Mouse (Mus musculus): ENCODE results near the gene Atp2a2. TPM values are rescaled to one million over a fixed set of nuclear protein-coding genes. Genes with fewer than 3 reads are reported as not detected.

Atp2a2 gene
- 1.3 and 1.4 TPM in 2 replicates for polyA plus RNA-seq (2012)

- TF ChIP-seq TAL1 (IDR thresholded peaks at IDR 0.05; ENCODE audit: low read length) (no peak), GATA1 (IDR thresholded peaks at IDR 0.05; ENCODE audit: low read length) (no peak)
- Histone ChIP-seq H3K4me1 (ENCODE audit: control insufficient read depth) (peaks cover 30% of the 10 kb centered on the region), H3K4me3 (replicated peaks) (peak within 1 kb of the TSS; percentile 97), H3K27me3 (ENCODE audit: control insufficient read depth) (peaks cover 30% of the 10 kb centered on the region), H3K36me3 (ENCODE audit: control insufficient read depth) (peaks cover 30% of the 10 kb centered on the region), H3K9me3 (ENCODE audit: control insufficient read depth, low read length) (peaks cover 5% of the 10 kb centered on the region)
Measured at GRCm38 (mm10) chr5:122502077-122502941, at the start of gene Atp2a2. Gene Atp2a2, minus strand, starts transcription at chr5:122502225.

GRCm38 (mm10) chr5:122550460-122550859, 48.4 kb upstream of the Atp2a2 start:
- Histone ChIP-seq H3K9me3 (ENCODE audit: control insufficient read depth, low read length) (no peaks in the 10 kb centered on the region), H3K4me3 (replicated peaks) (no peak overlapping the region), H3K36me3 (ENCODE audit: control insufficient read depth) (no peaks in the 10 kb centered on the region), H3K27me3 (ENCODE audit: control insufficient read depth) (no peaks in the 10 kb centered on the region), H3K4me1 (ENCODE audit: control insufficient read depth) (peaks cover 8% of the 10 kb centered on the region)
- TF ChIP-seq GATA1 (IDR thresholded peaks at IDR 0.05; ENCODE audit: low read length) (no peak), TAL1 (IDR thresholded peaks at IDR 0.05; ENCODE audit: low read length) (no peak)

GRCm38 (mm10) chr5:122548671-122549070, 46.6 kb upstream of the Atp2a2 start:
- Histone ChIP-seq H3K4me1 (ENCODE audit: control insufficient read depth) (no peaks in the 10 kb centered on the region), H3K9me3 (ENCODE audit: control insufficient read depth, low read length) (no peaks in the 10 kb centered on the region), H3K4me3 (replicated peaks) (no peak overlapping the region), H3K36me3 (ENCODE audit: control insufficient read depth) (no peaks in the 10 kb centered on the region), H3K27me3 (ENCODE audit: control insufficient read depth) (no peaks in the 10 kb centered on the region)
- TF ChIP-seq GATA1 (IDR thresholded peaks at IDR 0.05; ENCODE audit: low read length): no peak
- TF ChIP-seq TAL1 (IDR thresholded peaks at IDR 0.05; ENCODE audit: low read length): no peak

- H3K36me3 ChIP-seq (ENCODE audit: control insufficient read depth): no peaks in the 10 kb centered on the region
- H3K4me1 ChIP-seq (ENCODE audit: control insufficient read depth): no peaks in the 10 kb centered on the region
- no peak overlapping the region for H3K4me3 ChIP-seq (replicated peaks)
- no peak for TF ChIP-seq GATA1 (IDR thresholded peaks at IDR 0.05; ENCODE audit: low read length)
- no peak for TF ChIP-seq TAL1 (IDR thresholded peaks at IDR 0.05; ENCODE audit: low read length)
- no peaks in the 10 kb centered on the region for H3K9me3 ChIP-seq (ENCODE audit: control insufficient read depth, low read length)
- H3K27me3 ChIP-seq (ENCODE audit: control insufficient read depth): no peaks in the 10 kb centered on the region
Measured at GRCm38 (mm10) chr5:122547810-122548209, 45.8 kb upstream of the Atp2a2 start.

- Histone ChIP-seq H3K9me3 (ENCODE audit: control insufficient read depth, low read length) (no peaks in the 10 kb centered on the region), H3K27me3 (ENCODE audit: control insufficient read depth) (no peaks in the 10 kb centered on the region), H3K4me1 (ENCODE audit: control insufficient read depth) (no peaks in the 10 kb centered on the region), H3K4me3 (replicated peaks) (no peak overlapping the region), H3K36me3 (ENCODE audit: control insufficient read depth) (no peaks in the 10 kb centered on the region)
- TF ChIP-seq GATA1 (IDR thresholded peaks at IDR 0.05; ENCODE audit: low read length) (no peak), TAL1 (IDR thresholded peaks at IDR 0.05; ENCODE audit: low read length) (no peak)
Measured at GRCm38 (mm10) chr5:122547251-122547714, 45.3 kb upstream of the Atp2a2 start.

- TF ChIP-seq GATA1 (IDR thresholded peaks at IDR 0.05; ENCODE audit: low read length) (no peak), TAL1 (IDR thresholded peaks at IDR 0.05; ENCODE audit: low read length) (no peak)
- Histone ChIP-seq H3K9me3 (ENCODE audit: control insufficient read depth, low read length) (no peaks in the 10 kb centered on the region), H3K36me3 (ENCODE audit: control insufficient read depth) (no peaks in the 10 kb centered on the region), H3K4me3 (replicated peaks) (no peak overlapping the region), H3K4me1 (ENCODE audit: control insufficient read depth) (no peaks in the 10 kb centered on the region), H3K27me3 (ENCODE audit: control insufficient read depth) (no peaks in the 10 kb centered on the region)
Measured at GRCm38 (mm10) chr5:122543392-122543791, 41.4 kb upstream of the Atp2a2 start.

GRCm38 (mm10) chr5:122541871-122542270, 39.8 kb upstream of the Atp2a2 start:
- TF ChIP-seq TAL1 (IDR thresholded peaks at IDR 0.05; ENCODE audit: low read length) (no peak), GATA1 (IDR thresholded peaks at IDR 0.05; ENCODE audit: low read length) (no peak)
- H3K4me3 ChIP-seq (replicated peaks): no peak overlapping the region
- no peaks in the 10 kb centered on the region for H3K4me1 ChIP-seq (ENCODE audit: control insufficient read depth)
- no peaks in the 10 kb centered on the region for H3K36me3 ChIP-seq (ENCODE audit: control insufficient read depth)
- no peaks in the 10 kb centered on the region for H3K27me3 ChIP-seq (ENCODE audit: control insufficient read depth)
- H3K9me3 ChIP-seq (ENCODE audit: control insufficient read depth, low read length): no peaks in the 10 kb centered on the region

GRCm38 (mm10) chr5:122538077-122538476, 36.1 kb upstream of the Atp2a2 start:
- Histone ChIP-seq H3K4me3 (replicated peaks) (no peak overlapping the region), H3K27me3 (ENCODE audit: control insufficient read depth) (no peaks in the 10 kb centered on the region), H3K9me3 (ENCODE audit: control insufficient read depth, low read length) (no peaks in the 10 kb centered on the region), H3K36me3 (ENCODE audit: control insufficient read depth) (no peaks in the 10 kb centered on the region), H3K4me1 (ENCODE audit: control insufficient read depth) (no peaks in the 10 kb centered on the region)
- TF ChIP-seq GATA1 (IDR thresholded peaks at IDR 0.05; ENCODE audit: low read length) (no peak), TAL1 (IDR thresholded peaks at IDR 0.05; ENCODE audit: low read length) (no peak)

GRCm38 (mm10) chr5:122537654-122538053, 35.6 kb upstream of the Atp2a2 start:
- H3K36me3 ChIP-seq (ENCODE audit: control insufficient read depth): no peaks in the 10 kb centered on the region
- no peaks in the 10 kb centered on the region for H3K27me3 ChIP-seq (ENCODE audit: control insufficient read depth)
- H3K4me1 ChIP-seq (ENCODE audit: control insufficient read depth): no peaks in the 10 kb centered on the region
- TF ChIP-seq GATA1 (IDR thresholded peaks at IDR 0.05; ENCODE audit: low read length): no peak
- no peak for TF ChIP-seq TAL1 (IDR thresholded peaks at IDR 0.05; ENCODE audit: low read length)
- no peaks in the 10 kb centered on the region for H3K9me3 ChIP-seq (ENCODE audit: control insufficient read depth, low read length)
- no peak overlapping the region for H3K4me3 ChIP-seq (replicated peaks)
